Mouse (Mus musculus) small intestine, adult 2 months (tissue): Measurements from ENCODE around the gene Btf3l4. TPM values are rescaled to one million over a fixed set of nuclear protein-coding genes. Genes with fewer than 3 reads are reported as not detected.

Experiments
- H3K27ac ChIP-seq: fragments of 200-500 bp; 2 replicates; pipeline ENCODE4 v1.5.1; 2012; ENCODE audit warnings: low read depth, low read length, control low read depth, inconsistent platforms; ENCODE audit not compliant: insufficient read depth
- H3K27me3 ChIP-seq: fragments of 200-500 bp; 2 replicates; pipeline ENCODE4 v1.6.1; 2012; ENCODE audit warnings: mild to moderate bottlenecking, moderate library complexity, low read length, inconsistent platforms; ENCODE audit not compliant: control insufficient read depth, insufficient read depth
- H3K36me3 ChIP-seq: fragments of 200-500 bp; 2 replicates; pipeline ENCODE4 v1.6.1; 2012; ENCODE audit warnings: mild to moderate bottlenecking, low read length, control low read depth, inconsistent platforms; ENCODE audit not compliant: control insufficient read depth, insufficient read depth
- H3K4me1 ChIP-seq: fragments of 200-500 bp; 2 replicates; pipeline ENCODE4 v1.6.1; 2012; ENCODE audit warnings: low read length, inconsistent platforms, mixed read lengths; ENCODE audit not compliant: control insufficient read depth, insufficient read depth, insufficient read length
- H3K4me3 ChIP-seq: fragments of 200-500 bp; 2 replicates; pipeline ENCODE4 v1.5.1; 2012; ENCODE audit warnings: low read depth, mild to moderate bottlenecking, control low read depth, inconsistent platforms, low read length, moderate library complexity
- CTCF ChIP-seq: fragments of 200-500 bp; IDR thresholded peaks from 2 replicates; pipeline ENCODE4 v1.5.1; 2012; ENCODE audit warnings: low read depth, mild to moderate bottlenecking, control low read depth, inconsistent platforms, low read length, moderate library complexity, mixed read lengths; ENCODE audit not compliant: insufficient replicate concordance, insufficient read length; ENCODE audit errors: extremely low read depth
- POLR2A ChIP-seq: fragments of 200-500 bp; IDR thresholded peaks from 2 replicates; pipeline ENCODE4 v1.6.1; 2012; ENCODE audit warnings: low read depth, mild to moderate bottlenecking, control low read depth, inconsistent platforms, low read length, moderate library complexity
- WGBS: fragments of 180-500 bp; shearing (Covaris S2); methylation state at CpG from one replicate; pipeline ENCODE4 v1.1.7; 2018; 5-methylcytosine and 5-hydroxymethylcytosine counted together
- polyA plus RNA-seq: library from polyadenylated mRNA; depleted of rRNA; stranded (reverse); fragments of >200 nt; gene quantifications from 2 replicates; pipeline ENCODE4 v1.2.3, GENCODE M21; 2012; rRNA removed

Gene Btf3l4
- polyA plus RNA-seq, 1 experiment: 3.2 TPM

DNA sequence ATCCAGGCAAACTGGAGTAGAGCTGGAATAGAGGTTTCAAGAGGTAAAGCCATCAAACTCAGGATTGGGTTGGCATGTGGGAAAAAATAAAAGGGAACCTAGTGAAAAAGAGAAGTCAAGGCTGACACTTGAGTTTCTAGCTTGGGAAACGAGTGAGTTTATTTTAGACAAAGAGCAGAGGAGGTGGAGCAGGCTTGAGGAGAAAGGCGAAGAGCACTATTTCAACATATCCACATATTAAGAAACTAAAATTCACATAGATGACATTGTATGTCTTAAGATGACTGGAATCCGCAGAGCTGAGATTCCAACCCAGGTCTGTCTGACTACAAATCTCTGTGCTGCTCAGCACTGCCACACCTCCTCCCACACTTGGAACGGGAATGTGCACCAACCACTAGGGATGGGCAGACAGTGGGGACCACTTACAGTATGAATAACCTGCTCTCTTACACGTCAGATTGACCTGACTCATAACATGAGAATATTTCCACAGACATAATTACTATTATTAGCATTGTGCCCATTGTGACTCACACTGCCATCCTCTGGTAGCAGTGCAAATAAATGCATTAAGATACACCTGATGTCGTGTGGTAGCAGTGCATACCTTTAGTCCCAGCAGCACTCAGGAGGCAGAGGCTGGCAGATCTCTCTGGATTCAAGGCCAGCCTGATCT, 44.0 kb downstream of the Btf3l4 start:
- no peak overlapping the region for H3K27ac ChIP-seq
- TF ChIP-seq CTCF (no peak), POLR2A (no peak)
- no peak overlapping the region for H3K4me3 ChIP-seq
- H3K36me3 ChIP-seq: no peaks in the 10 kb centered on the region
- WGBS: 63% methylated on average over 6 of the region's 6 CpGs
- no peaks in the 10 kb centered on the region for H3K4me1 ChIP-seq
- no peaks in the 10 kb centered on the region for H3K27me3 ChIP-seq

- Histone ChIP-seq H3K4me1 (peaks cover 3% of the 10 kb centered on the region; the same call in 1 of the 2 replicates), H3K36me3 (no peaks in the 10 kb centered on the region), H3K27me3 (no peaks in the 10 kb centered on the region), H3K4me3 (no peak overlapping the region), H3K27ac (no peak overlapping the region)
- no peak for TF ChIP-seq POLR2A
- TF ChIP-seq CTCF: no peak
- WGBS: 58% methylated on average over 8 of the region's 8 CpGs
Observed at GRCm38 (mm10) chr4:108782421-108783085, 50.9 kb downstream of the Btf3l4 start.

- Histone ChIP-seq H3K27me3 (no peaks in the 10 kb centered on the region), H3K36me3 (no peaks in the 10 kb centered on the region), H3K4me3 (no peak overlapping the region), H3K27ac (no peak overlapping the region), H3K4me1 (peaks cover 3% of the 10 kb centered on the region; the same call in 1 of the 2 replicates)
- TF ChIP-seq CTCF (no peak), POLR2A (no peak)
- 57% methylated on average over 3 of the region's 3 CpGs for WGBS
Observed at GRCm38 (mm10) chr4:108781596-108781995, 51.8 kb downstream of the Btf3l4 start.

DNA sequence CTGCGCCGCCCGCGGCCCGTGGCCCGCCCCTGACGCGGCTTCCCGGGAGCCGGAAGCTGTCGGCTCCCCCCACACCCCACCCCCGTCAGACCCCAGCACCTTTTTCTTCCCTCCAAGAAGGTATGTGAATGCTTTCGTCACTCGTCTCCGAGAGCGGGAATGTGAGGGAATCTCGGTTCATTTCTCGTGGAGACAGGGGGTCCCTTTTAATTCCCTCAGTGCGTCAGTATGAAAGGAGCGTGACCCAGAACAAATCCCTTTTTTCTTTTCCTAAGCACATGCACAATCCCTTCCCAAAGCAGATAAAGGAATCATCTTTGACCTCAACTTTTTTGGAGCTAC, 52.6 kb downstream of the Btf3l4 start:
- Histone ChIP-seq H3K36me3 (no peaks in the 10 kb centered on the region), H3K27me3 (no peaks in the 10 kb centered on the region), H3K4me1 (peaks cover 3% of the 10 kb centered on the region; the same call in 1 of the 2 replicates), H3K27ac (no peak overlapping the region), H3K4me3 (peak overlapping the region; percentile 99)
- no peak for TF ChIP-seq POLR2A
- TF ChIP-seq CTCF: 0 out of 2 replicates have a peak, but pooled peaks have one; percentile 5
- WGBS: 1% methylated on average over 20 of the region's 20 CpGs

GRCm38 (mm10) chr4:108780057-108780863, 53.2 kb downstream of the Btf3l4 start, which contains the start of gene Zfyve9:
TSS of gene Zfyve9 (minus strand) at chr4:108780798.
- Histone ChIP-seq H3K4me1 (peaks cover 3% of the 10 kb centered on the region; the same call in 1 of the 2 replicates), H3K27me3 (no peaks in the 10 kb centered on the region), H3K27ac (peak within 1 kb of the TSS; percentile 92), H3K36me3 (no peaks in the 10 kb centered on the region), H3K4me3 (peak within 1 kb of the TSS; percentile 99)
- WGBS: under 1% methylated on average over 111 of the region's 111 CpGs
- TF ChIP-seq POLR2A (no peak; the same call in 1 of the 2 replicates), CTCF (peak; percentile 48; the same call in 1 of the 2 replicates)

GRCm38 (mm10) chr4:108779763-108780056, 53.7 kb downstream of the Btf3l4 start:
- H3K36me3 ChIP-seq: no peaks in the 10 kb centered on the region
- WGBS: under 1% methylated on average over 7 of the region's 7 CpGs
- peak overlapping the region; percentile 92 for H3K27ac ChIP-seq
- TF ChIP-seq POLR2A (no peak), CTCF (no peak)
- H3K4me3 ChIP-seq: peak overlapping the region; percentile 99
- H3K4me1 ChIP-seq: peaks cover 3% of the 10 kb centered on the region; the same call in 1 of the 2 replicates
- H3K27me3 ChIP-seq: no peaks in the 10 kb centered on the region

DNA sequence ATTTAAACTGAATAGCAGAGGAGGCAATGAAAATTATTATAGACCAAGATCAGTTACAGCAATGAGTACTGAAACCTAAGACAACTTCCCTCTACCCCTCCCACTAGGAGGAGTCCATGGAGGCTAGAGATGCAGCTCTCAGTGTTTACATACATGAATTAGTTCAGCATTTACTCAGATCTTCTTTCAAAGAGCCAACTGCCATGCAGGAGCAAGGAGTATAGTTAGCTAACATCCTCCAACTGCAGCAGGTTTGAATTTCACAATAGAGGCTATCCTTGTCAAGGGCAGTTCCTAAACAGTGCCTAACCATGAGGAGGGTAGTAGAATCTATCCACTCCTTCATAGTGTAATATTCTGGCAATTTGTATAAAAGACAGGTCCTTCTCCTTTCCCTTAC, 64.9 kb downstream of the Btf3l4 start:
- TF ChIP-seq CTCF (no peak), POLR2A (no peak)
- no peak overlapping the region for H3K27ac ChIP-seq
- H3K4me3 ChIP-seq: no peak overlapping the region
- H3K4me1 ChIP-seq: no peaks in the 10 kb centered on the region
- H3K27me3 ChIP-seq: no peaks in the 10 kb centered on the region
- no peaks in the 10 kb centered on the region for H3K36me3 ChIP-seq

Other genes starting within 250 kb of the Btf3l4 start
- 9.0 and 20.5 TPM in 2 replicates for gene Cc2d1b, start 213.7 kb downstream of the Btf3l4 start, polyA plus RNA-seq
- 0.08 and 0.27 TPM in 2 replicates for gene 3110021N24Rik, start 114.0 kb downstream of the Btf3l4 start, polyA plus RNA-seq
- gene Zfyve9, start 52.8 kb downstream of the Btf3l4 start, polyA plus RNA-seq: 1.7 and 3.2 TPM in 2 replicates
- 2.9 and 4.0 TPM in 2 replicates for gene Txndc12, start 987 bp upstream of the Btf3l4 start, polyA plus RNA-seq
- 22.0 and 24.1 TPM in 2 replicates for gene Kti12, start 14.2 kb upstream of the Btf3l4 start, polyA plus RNA-seq
- 0.13 and 0.15 TPM in 2 replicates for gene A730015C16Rik, start 15.0 kb upstream of the Btf3l4 start, polyA plus RNA-seq
- gene Rab3b, start 45.4 kb upstream of the Btf3l4 start, polyA plus RNA-seq: 4.8 and 9.5 TPM in 2 replicates
- gene Nrd1, start 167.0 kb upstream of the Btf3l4 start, polyA plus RNA-seq: 4.8 and 9.1 TPM in 2 replicates